Mouse (Mus musculus) granulocyte monocyte progenitor cell, adult 5-6 weeks (primary cell): ENCODE measurements around the gene Plrg1. TPM values are rescaled to one million over a fixed set of nuclear protein-coding genes. Genes with fewer than 3 reads are reported as not detected.

Experiments used
- ATAC-seq: replicated peaks from 2 replicates; pipeline ENCODE4 v1.8.0; 2016; ENCODE audit warnings: mild to moderate bottlenecking, moderate TSS enrichment, inconsistent platforms; ENCODE audit not compliant: poor library complexity, severe bottlenecking
- total RNA-seq, 2 experiments: library from RNA; stranded (forward) in 1 of 2; stranded (reverse) in 1 of 2; fragments of 200-712, 200-1000 nt in 1 of 2; fragments of >200 nt in 1 of 2; fragmentation: Nextera tagmentation in 1 of 2; gene quantifications; 2 replicates each; pipeline ENCODE4 v1.2.3; 2014 to 2017

Plrg1 gene
- 50.3 and 62.1 TPM in 2 replicates for total RNA-seq (2014; fragmentation: Nextera tagmentation)
- 71.2 and 77.6 TPM in 2 replicates for total RNA-seq (2017)

DNA sequence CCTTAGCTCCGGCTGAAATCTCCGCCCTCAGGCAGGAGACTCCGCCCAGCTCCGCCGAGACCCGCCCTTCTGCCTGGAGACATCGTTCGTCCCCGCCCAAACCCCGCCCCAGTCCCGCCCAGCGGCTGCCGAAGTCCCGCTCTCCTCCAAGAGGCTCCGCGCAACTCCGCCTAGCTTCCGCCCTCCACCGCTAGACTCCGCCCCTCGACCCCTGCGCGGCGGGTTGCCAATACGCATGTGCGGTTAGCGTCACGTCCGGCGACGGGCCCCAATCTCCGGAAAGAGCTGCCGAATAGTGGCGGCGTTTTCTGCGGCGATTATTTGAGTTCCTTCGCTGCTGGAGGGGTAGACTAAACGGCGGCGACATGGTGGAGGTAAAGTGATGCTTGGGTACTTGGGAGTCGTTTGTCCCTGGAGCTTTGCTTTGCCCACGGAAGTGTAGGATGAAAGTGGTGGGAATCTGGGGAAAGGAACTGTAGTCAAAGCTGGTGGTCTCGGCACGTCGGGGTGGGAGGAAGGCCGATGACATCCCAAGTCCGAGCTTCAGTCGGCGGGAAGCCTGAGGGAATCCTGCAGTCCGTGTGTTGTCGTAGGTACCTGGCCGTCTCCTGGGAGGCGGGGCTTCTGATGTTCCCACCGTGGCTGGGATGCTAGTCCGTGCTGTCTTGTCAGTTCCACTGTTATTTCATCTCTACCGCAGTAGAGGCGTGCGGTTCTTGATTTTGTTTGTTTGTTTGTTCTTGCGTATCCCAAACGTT, at the start of gene Plrg1:
Plrg1 (plus strand) TSS at position 242 of the 758 bp plus-strand sequence.
- peak; percentile 92 for ATAC-seq

DNA sequence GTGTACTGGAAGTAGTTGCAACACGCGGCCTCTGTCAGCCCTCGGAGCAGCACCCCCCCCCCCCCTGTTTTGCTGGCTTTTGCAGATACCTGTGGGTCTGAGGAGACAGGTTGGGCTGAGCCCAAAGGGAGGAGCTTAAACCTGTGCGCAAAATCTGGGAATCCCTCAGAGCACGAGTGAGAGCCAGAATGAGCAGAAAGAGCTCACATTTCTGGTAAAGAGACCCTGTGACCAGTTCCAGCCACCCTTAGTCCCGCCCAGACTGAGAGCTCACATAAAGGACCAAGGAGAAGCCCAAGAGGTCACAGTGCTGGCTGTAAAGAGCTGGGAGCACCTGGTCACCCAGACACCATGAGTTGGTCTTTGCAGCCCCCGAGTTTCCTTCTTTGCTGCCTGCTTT, 47.8 kb upstream of the Plrg1 start, which contains the start of gene Fgg:
Fgg (plus strand) TSS at position 168 of the 400 bp plus-strand sequence.
- no peak for ATAC-seq

DNA sequence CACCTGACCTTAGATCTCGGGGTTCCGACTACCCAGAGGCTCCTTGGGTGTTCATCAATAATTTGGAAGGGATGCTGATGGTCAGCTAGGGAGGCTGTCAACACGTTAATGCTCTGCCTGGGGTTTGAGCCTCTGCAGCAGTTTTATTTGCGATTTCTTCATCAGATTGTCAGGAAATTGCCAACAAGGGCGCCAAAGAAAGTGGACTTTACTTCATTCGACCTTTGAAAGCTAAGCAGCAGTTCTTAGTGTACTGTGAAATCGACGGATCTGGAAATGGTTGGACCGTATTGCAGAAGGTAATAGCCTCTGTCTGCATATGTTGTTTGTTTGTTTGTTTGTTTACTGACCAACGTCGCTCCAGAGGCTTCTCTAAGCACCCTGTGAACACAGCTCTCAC, 45.0 kb upstream of the Plrg1 start:
- no peak for ATAC-seq

GRCm38 (mm10) chr3:83011136-83011535, 44.2 kb upstream of the Plrg1 start:
- ATAC-seq, result no peak

- ATAC-seq, result no peak
Measured at GRCm38 (mm10) chr3:83011565-83011964, 43.8 kb upstream of the Plrg1 start.

DNA sequence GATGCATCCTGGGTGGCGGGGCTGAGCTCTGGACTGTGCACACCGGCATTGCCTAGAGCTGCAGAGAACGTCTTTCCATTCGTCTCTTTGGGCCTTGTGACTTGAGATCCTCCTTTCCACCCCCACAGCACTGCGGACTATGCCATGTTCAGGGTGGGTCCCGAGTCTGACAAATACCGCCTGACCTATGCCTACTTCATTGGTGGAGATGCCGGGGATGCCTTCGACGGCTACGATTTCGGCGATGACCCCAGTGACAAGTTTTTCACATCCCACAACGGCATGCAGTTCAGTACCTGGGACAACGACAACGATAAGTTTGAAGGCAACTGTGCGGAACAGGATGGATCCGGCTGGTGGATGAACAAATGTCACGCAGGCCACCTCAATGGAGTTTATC, 42.7 kb upstream of the Plrg1 start:
- ATAC-seq, result no peak

DNA sequence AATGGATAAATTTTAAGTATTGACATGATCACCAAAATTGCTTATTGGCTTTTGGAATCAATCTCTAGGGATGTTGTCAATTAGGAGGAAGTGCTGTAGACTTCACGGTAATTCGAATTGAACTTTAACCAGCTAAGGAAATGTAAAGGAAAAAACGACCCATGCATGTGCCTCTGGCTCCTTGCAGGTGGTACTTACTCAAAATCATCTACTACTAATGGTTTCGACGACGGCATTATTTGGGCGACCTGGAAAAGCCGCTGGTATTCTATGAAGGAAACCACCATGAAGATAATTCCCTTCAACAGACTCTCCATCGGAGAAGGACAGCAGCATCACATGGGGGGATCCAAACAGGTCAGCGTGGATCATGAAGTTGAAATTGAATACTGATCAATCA, 41.4 kb upstream of the Plrg1 start:
- ATAC-seq, result no peak

DNA sequence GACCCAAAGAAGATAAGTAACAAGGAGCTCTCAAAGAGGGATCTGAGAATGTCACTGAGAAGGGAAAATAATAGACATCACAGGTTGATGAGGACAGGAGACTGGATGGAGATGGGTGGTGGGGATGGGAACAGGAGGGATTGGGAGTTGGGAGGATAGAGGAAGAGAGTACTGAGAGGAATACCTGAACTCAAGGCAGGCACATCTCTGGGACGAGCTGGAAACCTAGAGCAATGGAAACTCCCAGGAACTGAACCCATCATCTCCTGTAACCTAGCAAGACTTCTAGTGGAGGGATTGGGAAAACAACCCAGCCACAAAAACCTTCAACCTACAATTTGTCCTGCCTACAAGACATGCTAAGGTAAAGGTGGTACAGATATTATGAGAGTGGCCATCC, 39.1 kb upstream of the Plrg1 start:
- no peak for ATAC-seq

- ATAC-seq, result no peak
Measured at GRCm38 (mm10) chr3:83020387-83020786, 34.9 kb upstream of the Plrg1 start.

- ATAC-seq, result no peak
Measured at GRCm38 (mm10) chr3:83021176-83021575, 34.1 kb upstream of the Plrg1 start.

- ATAC-seq, result no peak
Measured at GRCm38 (mm10) chr3:83025036-83025435, 30.3 kb upstream of the Plrg1 start.

DNA sequence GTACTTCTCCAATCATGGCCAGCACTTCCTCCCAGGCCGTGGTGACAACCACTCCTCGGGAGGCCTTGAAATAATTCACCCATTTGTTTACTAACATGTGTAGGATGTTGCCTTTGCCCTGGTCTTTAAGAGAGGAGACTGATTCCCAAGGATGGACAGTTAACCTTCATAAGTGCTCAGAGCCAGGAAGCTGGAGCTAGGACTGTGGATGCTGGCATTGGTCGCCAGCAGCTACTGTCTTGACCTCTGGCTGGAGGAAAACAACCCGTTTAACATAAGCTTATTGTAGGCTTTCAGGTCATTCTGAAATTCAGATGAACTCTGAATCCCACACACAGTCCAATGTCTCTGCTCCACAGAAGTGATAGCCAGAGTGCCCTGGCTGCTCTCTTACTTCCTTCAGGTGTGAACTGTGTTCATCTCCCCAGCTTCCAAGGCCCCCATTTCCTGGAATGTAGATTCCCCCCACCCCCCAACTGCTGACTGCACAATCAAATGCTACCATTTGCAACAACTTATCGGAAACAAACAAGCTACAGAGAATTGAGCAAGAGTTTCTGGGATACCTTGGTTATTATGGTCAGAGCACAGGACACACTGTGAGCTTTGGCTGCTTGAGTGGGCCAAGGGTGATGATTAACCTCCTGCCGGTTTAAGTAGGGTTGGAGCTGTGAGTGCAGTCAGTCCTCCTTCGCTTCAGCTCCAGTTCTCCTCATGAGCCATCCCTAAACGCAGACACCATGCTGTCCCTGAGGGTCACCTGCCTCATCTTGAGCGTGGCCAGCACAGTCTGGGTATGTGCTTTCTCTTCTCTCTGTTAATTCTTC, 29.6 kb upstream of the Plrg1 start, which contains the start of gene Fga:
Fga (plus strand) TSS at position 602 of the 827 bp plus-strand sequence.
- ATAC-seq, result no peak

GRCm38 (mm10) chr3:83027546-83028251, 27.6 kb upstream of the Plrg1 start:
- ATAC-seq, result no peak

- no peak for ATAC-seq
Measured at GRCm38 (mm10) chr3:83030331-83030730, 25.0 kb upstream of the Plrg1 start.

DNA sequence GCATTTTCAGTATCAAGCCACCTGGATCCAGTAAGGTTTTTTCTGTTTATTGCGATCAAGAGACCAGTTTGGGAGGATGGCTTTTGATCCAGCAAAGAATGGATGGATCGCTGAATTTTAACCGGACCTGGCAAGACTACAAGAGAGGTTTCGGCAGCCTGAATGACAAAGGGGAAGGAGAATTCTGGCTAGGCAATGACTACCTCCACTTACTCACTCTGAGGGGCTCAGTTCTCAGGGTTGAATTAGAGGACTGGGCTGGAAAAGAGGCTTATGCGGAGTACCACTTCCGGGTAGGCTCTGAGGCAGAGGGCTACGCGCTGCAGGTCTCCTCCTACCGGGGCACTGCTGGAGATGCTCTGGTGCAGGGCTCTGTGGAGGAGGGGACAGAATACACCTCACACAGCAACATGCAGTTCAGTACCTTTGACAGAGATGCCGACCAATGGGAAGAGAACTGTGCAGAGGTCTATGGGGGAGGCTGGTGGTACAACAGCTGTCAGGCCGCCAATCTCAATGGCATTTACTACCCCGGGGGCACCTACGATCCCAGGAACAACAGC, 22.5 kb upstream of the Plrg1 start:
- no peak for ATAC-seq

GRCm38 (mm10) chr3:83033801-83034200, 21.5 kb upstream of the Plrg1 start:
- no peak for ATAC-seq

GRCm38 (mm10) chr3:83038865-83039264, 16.5 kb upstream of the Plrg1 start:
- no peak for ATAC-seq

DNA sequence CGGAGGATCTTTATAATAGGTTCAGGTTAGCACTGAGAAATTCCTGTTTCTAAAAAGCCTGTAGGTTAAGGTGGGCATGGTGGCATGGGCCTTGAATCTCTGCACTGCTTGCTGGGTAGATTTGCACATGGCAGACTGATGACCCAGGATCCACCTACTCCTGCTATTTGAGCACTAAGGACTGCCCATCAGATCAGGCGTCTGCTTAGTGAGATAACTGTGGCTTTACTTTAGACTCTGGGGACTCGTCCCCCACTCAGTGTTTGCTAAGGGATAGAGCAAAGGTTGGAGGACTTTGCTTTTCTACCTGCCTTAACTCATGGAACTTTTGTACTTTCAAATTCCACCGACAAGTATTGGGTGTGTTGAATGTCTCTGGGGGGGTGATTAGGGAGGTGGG, 15.7 kb upstream of the Plrg1 start:
- no peak for ATAC-seq

- no peak for ATAC-seq
Measured at GRCm38 (mm10) chr3:83042451-83042850, 12.9 kb upstream of the Plrg1 start.

DNA sequence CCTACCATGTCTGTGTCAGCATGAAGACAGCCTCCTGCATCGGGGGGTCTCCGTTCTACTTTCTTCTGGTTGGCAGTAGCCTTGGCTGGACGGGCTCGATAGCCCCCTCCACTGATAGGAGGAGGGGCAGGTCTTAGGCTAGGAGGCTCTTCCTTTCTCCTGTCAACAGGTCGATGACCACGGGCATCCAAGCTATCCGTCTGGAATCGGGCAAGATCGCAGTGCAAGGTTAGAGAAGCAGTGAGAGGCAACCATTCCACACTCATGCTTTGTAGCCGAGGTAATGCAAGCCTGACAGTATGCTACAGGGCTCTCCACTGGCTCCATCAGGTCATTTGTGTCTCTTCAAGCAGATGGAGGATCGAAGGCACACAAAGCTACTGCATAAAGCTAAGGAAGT, 8.7 kb upstream of the Plrg1 start:
- no peak for ATAC-seq
